Mouse (Mus musculus) liver, embryonic 14.5 days (tissue): ENCODE measurements at regions not wholly inside any gene's neighbourhood (a gene's known extent, or its start where the extent isn't known, plus 50 kb on each side); places are given as distances from the start of the nearest gene placed in this dataset.

Experiments used
- CTCF ChIP-seq: IDR thresholded peaks from 2 replicates; pipeline ENCODE4 v1.5.1; 2016; ENCODE audit warnings: antibody characterized with exemption, low read depth, control low read depth
- EP300 ChIP-seq: IDR thresholded peaks from 2 replicates; pipeline ENCODE4 v1.6.1; 2016; ENCODE audit warnings: antibody characterized with exemption, low read depth

- TF ChIP-seq CTCF (no peak), EP300 (no peak)
Measured at GRCm38 (mm10) chr12:9279893-9280605, 250.3 kb downstream of the Ttc32 start.
